Mouse (Mus musculus) mouse trophoblast stem cell (cell line): Measurements from ENCODE around the gene Espl1.

ENCODE experiments used
- in situ Hi-C, 2 experiments: fragments of 300-500 bp; cut with MseI, MboI; formaldehyde crosslinking; loops; 2 replicates in 1 of 2; 3 replicates in 1 of 2; pipeline ENCODE4 v1.15.1; 2025

Espl1 gene

DNA sequence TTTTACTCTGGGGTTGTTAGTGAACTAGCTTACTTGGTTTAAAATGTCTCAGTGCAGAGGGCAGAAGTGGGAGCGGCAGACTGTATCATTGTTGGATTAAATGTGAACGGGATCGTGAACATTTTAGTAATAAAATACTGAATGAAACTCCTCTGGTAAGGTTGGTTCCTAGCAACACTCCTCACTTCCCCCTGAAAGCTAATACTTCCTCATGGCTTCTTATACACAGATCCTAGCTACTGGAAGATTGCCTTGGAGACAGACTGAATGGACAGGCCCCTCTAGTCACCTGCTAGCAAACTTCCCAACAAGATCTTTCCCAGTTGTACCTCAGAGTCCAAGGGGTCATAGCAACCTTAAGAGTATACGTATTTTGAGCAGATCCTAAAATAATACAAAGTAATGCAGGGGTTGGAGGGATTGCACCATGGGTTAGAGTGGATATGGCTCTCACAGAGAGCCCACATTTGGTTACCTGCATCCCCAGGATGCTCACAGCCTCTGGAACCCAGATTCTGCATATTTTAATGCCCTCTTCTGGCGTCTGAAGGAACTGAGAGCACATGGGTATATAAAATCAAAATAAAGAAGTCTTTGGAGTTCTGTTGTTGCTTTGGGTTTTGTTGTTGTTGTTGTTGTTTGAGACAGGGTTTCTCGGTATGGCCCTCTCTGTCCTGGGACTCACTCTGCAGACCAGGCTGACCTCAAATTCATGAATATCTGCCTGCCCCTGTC is 21.9 kb upstream of the Espl1 start:
- in situ Hi-C loops = loop anchor here in 1 of 2 experiments (5.0 kb wide), 1 partner anchor 37 kb away; no protein-coding TSS in a partner anchor

GRCm38 (mm10) chr15:102278726-102279091 is 17.4 kb upstream of the Espl1 start:
- in situ Hi-C loops = no loop called here

DNA sequence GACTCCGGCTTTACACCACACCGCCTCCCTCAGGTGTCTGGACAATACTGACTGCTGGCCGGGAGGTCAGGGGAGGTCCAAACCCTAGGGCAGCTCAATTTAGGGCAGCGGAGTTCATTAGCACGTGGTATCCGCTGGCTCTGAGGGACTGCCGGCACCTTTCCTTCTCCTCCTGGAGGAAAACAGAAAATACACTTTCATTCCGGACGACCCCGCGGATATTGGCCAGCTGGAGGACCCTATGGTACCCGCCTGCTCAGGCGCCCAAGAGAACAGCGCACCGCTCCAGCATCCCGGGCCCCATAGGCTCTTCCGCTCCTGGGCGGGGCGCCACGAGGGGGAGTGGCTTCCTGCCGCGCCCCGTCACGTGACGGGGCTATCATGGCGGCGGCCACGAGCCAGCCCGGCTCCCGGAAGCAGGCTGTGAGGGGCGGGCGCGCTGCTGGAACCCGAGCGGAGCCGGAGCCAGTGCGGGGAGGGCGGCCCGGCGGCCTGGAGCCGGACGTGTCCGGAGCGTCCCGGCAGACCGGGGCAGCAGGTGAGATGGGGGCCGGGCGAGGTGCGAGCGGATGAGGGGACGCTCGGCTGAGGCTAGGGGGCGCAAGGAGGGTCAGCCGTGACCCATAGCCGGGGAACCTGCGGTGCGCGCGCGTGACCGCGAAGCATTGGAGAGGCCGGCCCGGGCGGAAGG is 16.8 kb upstream of the Espl1 start, which contains the start of gene Mfsd5:
Gene Mfsd5 (plus strand): TSS at position 363 of the 691 bp plus-strand sequence.
- in situ Hi-C loops = no loop called here

DNA sequence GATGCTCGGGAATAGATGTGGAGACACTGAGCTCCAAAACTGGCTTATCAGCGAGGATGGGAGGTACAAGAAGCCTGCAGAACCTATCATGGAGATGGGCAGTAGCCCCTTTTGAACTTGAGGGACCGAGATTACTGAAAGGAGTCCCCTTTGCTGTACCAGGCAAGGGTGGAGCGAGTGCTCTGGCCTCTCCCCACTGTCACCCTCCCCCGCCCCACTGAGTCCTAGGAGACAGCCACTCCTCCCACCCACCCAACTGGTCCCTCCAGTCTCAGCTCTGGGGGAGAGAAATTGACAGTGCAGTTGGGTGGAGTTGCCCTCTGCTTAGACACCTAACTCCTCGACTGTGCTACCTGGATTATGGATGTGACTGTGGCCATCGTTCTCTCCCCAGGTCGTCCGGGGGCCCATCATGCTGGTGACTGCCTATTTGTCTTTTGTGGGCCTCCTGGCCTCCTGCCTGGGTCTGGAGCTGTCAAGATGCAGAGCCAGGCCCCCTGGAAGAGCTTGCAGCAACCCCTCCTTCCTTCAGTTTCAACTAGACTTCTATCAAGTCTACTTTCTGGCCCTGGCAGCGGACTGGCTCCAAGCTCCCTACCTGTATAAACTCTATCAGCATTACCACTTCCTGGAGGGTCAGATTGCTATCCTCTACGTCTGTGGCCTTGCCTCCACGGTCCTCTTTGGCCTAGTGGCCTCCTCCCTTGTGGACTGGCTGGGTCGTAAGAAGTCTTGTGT is 16.1 kb upstream of the Espl1 start:
- in situ Hi-C loops = no loop called here

DNA sequence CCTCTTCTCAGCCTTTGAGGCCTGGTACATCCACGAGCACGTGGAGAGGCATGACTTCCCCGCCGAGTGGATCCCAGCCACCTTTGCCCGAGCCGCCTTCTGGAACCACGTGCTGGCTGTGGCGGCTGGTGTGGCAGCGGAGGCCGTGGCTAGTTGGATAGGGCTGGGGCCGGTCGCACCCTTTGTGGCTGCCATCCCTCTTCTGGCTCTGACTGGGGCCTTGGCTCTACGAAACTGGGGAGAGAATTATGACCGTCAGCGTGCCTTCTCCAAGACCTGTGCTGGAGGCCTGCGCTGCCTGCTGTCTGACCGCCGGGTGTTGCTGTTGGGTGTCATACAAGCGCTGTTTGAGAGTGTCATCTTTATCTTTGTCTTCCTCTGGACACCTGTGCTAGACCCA is 15.4 kb upstream of the Espl1 start:
- in situ Hi-C loops = no loop called here

- in situ Hi-C loops = no loop called here
Observed at GRCm38 (mm10) chr15:102282463-102283292, 13.4 kb upstream of the Espl1 start.

DNA sequence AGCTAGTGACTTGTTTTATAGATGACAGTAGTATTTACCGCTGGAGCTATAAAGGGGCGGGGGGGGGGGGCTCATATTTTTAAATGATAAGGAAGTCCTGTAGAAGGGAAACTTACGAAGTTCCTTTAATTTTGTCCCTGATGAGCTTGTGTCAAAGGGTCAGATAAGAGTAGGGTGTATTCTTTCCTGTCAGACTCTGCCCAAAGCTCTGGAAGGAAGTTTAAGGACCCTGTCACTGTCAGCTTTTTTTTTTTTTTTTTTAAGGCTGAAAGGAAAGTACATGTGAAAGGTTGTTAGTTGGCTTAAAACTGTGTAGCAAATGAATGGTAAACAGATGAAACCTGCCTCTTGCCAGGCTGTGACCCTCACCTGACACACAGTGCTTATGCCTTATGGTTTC is 12.4 kb upstream of the Espl1 start:
- in situ Hi-C loops = no loop called here

DNA sequence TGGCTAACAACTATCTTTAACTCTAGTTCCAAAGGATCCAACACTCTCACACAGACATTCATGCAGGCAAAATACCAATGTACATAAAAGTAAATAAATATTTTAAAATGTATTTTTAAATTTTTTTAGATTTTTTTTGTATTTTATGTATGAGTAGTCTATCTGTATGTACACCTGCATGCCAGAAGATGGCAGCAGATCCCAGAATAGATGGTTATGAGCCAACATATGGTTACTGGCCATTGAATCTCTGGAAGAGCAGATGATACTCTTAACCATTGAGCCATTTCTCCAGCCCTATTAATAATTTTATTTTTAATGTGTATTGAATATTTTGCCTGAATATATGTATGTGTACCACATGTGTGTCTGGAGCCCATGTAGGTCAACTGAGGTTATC is 8.7 kb upstream of the Espl1 start:
- in situ Hi-C loops = no loop called here

DNA sequence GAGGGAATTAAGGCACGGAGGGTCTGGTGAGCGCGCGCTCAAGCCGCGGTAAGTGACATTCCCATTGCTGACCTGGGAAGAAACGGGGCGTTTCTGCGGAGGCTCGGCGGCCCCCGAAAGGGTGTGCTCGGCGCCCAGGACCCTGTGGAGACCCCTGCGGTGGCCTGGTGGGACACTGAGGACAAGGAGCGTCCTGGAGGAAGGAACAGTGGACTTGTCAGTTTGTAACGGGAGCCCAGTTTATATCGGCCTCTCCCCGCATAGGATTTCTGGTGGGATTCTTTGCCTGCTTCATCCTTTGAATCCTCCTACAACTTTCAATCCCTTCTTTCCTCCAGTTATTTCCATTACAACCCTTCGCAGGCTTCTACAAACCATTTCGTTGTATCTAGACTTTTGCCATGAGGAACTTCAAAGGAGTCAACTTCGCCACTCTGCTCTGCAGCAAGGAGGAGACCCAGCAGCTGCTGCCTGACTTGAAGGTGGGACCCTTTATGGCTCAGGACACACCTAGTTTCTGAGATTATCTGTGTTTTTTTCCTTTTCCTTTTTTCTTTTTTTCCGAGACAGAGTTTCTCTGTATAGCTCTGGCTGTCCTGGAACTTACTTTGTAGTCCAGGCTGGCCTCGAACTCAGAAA is 421 bp downstream of the Espl1 start:
- in situ Hi-C loops = no loop called here

- in situ Hi-C loops = no loop called here
Observed at GRCm38 (mm10) chr15:102302542-102302941, 6.5 kb downstream of the Espl1 start.

DNA sequence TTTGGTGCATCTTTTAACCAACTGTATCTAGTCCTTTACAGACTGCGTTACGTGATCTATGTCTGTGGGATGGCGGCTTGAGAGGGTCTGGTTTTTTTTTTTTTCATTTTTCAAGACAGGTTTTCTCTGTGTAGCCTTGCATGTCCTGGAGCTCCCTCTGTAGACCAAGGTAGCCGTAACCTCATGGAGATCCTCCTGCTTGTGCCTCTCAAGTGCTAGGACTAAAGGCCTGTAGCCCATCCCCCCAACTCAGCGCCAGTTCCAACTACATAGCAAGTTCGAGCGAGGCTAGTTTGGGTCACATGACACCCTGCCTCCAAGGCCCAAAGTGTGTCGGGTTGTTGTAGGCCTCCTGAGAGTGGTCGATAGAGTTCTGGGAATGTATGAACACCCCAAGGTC is 12.7 kb downstream of the Espl1 start:
- in situ Hi-C loops = no loop called here

- in situ Hi-C loops = no loop called here
Observed at GRCm38 (mm10) chr15:102310074-102310845, 14.2 kb downstream of the Espl1 start.

DNA sequence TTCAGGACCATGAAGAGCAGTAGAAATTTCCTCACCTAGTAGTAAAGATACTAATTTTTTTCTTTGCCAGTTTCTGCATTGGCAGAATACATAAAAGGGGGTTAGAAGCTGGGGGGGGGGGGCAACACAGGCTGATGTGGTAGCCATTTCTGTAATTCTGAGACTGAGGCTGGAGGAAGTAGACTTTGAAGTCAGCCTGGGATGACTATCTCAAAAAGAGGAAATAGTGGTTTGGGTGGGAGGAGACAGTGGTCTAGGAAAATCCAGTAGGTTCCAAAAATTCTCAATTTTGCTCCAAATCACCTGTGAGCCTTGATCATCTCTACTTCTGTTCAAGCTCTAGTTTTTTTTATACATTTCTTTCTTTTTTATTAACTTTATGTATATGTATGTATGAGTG is 15.4 kb downstream of the Espl1 start:
- in situ Hi-C loops = no loop called here

DNA sequence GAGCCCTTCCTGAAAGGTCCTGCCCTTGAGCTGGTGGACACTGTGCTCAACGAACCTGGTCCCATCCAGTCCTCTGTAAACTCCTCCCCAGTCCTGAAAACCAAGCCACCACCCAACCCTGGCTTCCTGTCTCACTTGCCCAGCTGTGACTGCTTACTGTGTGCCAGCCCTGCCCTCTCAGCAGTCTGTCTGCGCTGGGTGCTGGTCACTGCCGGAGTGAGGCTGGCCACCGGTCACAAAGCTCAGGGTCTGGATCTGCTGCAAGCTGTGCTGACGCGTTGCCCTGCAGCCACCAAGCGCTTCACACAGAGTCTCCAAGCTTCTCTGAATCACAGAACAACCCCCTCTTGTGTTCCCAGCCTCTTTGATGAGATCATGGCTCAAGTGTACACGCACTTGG is 19.2 kb downstream of the Espl1 start:
- in situ Hi-C loops = no loop called here

DNA sequence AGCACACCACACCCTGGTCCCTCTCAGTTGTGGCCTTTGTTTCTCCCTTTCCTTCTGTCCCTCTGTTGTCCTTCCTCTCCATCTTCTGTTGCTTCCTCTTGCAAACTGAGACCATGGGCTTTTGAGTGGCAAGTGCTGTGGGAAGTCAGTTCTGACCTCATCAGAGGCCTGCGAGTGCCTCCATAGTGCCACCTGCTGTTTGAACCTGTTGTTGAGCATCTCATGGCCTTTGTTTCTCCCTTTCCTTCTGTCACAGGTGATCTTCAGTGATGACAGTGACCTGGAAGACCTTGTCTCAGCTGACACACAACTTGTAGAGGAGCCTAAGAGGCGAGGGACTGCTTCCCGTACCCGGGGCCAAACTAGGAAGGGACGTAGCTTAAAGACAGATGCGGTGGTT is 20.2 kb downstream of the Espl1 start:
- in situ Hi-C loops = no loop called here

DNA sequence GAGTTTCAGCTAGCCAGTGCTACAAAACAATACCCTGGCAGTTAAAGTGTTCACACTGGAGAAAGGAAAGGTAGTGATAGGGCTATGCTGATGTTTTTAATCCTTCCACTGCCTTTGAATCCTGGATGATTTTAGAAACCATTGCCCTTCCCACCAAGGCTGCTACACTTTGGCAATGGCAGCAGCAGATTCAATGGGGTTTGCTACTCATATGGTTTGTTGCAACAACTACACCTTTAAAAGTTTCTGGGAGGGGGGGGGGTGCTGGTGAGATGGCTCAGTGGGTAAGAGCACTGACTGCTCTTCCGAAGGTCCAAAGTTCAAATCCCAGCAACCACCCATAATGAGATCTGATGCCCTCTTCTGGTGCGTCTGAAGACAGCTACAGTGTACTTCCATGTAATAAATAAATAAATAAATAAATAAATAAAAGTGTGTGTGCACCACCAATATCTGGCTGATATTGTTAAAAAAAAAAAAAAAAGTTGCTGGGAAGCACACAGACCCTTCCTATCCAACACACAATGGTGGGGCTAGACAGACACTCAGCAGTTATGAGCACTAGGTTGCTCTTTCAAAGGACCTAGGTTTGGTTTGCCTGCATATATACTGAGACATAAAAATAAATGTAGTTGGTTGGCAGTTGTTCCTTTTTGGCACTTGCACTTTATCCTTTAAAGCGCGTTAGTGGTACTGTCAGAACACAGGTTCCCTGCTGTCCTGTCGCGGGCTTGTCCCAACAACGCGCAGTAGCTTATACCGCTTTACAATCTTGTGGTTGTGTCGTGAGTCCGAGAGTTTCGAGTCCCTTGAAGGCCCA is 28.8 kb downstream of the Espl1 start:
- in situ Hi-C loops = no loop called here

GRCm38 (mm10) chr15:102326022-102326576 is 30.0 kb downstream of the Espl1 start, which contains the start of gene Pfdn5:
TSS of gene Pfdn5 (plus strand) at chr15:102326116.
- in situ Hi-C loops = no loop called here

DNA sequence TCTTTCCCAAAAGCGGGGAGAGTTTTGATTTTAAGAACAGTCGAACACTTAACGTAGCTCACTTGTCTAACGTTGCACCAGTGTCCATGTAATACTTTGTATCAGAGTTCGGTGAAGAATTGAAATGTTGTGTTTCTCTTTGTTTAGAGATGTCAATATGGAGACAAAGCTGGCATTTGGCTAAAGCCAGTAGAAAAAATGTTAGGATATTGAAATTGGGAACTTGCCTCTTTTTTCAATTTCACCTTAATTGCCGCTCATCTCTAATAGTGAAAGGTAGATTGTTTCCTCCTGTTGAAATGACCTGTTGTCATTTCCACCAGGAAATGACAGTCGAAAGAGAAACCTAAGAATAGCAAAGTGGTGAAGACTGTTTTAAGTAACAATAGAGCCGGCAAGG is 30.8 kb downstream of the Espl1 start:
- in situ Hi-C loops = no loop called here

DNA sequence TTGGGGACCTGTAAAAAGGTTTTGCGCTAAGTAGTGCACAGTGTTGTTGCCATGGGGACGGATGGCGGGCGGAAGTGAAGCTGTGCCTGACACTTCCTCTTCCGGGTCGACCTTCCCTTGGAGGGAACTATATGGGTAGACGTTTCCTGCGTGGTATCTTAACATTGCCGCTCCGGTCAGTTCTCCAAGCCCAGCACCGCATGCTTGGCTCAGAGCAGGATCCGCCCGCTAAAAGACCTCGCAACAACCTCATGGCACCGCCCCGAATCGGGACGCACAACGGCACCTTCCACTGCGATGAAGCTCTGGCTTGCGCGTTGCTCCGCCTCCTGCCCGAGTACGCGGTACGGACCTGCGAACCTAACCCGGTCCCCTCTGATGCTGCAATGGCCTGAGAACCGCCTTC is 35.5 kb downstream of the Espl1 start, which contains the start of gene Myg1:
Gene Myg1 (plus strand): TSS at position 100 of the 406 bp plus-strand sequence.
- in situ Hi-C loops = no loop called here
